Mouse (Mus musculus) small intestine, adult 2 months (tissue): ENCODE measurements around the gene Rap1a. TPM values are rescaled to one million over a fixed set of nuclear protein-coding genes. Genes with fewer than 3 reads are reported as not detected.

Experiments
- H3K27ac ChIP-seq: fragments of 200-500 bp; 2 replicates; pipeline ENCODE4 v1.5.1; 2012; ENCODE audit warnings: low read depth, low read length, control low read depth, inconsistent platforms; ENCODE audit not compliant: insufficient read depth
- H3K27me3 ChIP-seq: fragments of 200-500 bp; 2 replicates; pipeline ENCODE4 v1.6.1; 2012; ENCODE audit warnings: mild to moderate bottlenecking, moderate library complexity, low read length, inconsistent platforms; ENCODE audit not compliant: control insufficient read depth, insufficient read depth
- H3K36me3 ChIP-seq: fragments of 200-500 bp; 2 replicates; pipeline ENCODE4 v1.6.1; 2012; ENCODE audit warnings: mild to moderate bottlenecking, low read length, control low read depth, inconsistent platforms; ENCODE audit not compliant: control insufficient read depth, insufficient read depth
- H3K4me1 ChIP-seq: fragments of 200-500 bp; 2 replicates; pipeline ENCODE4 v1.6.1; 2012; ENCODE audit warnings: low read length, inconsistent platforms, mixed read lengths; ENCODE audit not compliant: control insufficient read depth, insufficient read depth, insufficient read length
- H3K4me3 ChIP-seq: fragments of 200-500 bp; 2 replicates; pipeline ENCODE4 v1.5.1; 2012; ENCODE audit warnings: low read depth, mild to moderate bottlenecking, control low read depth, inconsistent platforms, low read length, moderate library complexity
- CTCF ChIP-seq: fragments of 200-500 bp; IDR thresholded peaks from 2 replicates; pipeline ENCODE4 v1.5.1; 2012; ENCODE audit warnings: low read depth, mild to moderate bottlenecking, control low read depth, inconsistent platforms, low read length, moderate library complexity, mixed read lengths; ENCODE audit not compliant: insufficient replicate concordance, insufficient read length; ENCODE audit errors: extremely low read depth
- POLR2A ChIP-seq: fragments of 200-500 bp; IDR thresholded peaks from 2 replicates; pipeline ENCODE4 v1.6.1; 2012; ENCODE audit warnings: low read depth, mild to moderate bottlenecking, control low read depth, inconsistent platforms, low read length, moderate library complexity
- WGBS: fragments of 180-500 bp; shearing (Covaris S2); methylation state at CpG from one replicate; pipeline ENCODE4 v1.1.7; 2018; 5-methylcytosine and 5-hydroxymethylcytosine counted together
- polyA plus RNA-seq: library from polyadenylated mRNA; depleted of rRNA; stranded (reverse); fragments of >200 nt; gene quantifications from 2 replicates; pipeline ENCODE4 v1.2.3, GENCODE M21; 2012

Gene Rap1a
- polyA plus RNA-seq, 1 experiment = 0.89 TPM

- H3K4me1 ChIP-seq = 0 out of 2 replicates have a peak, but pooled peaks cover 2% of the 10 kb centered on the region
- 65% methylated on average over 7 of the region's 7 CpGs for WGBS
- H3K27me3 ChIP-seq = no peaks in the 10 kb centered on the region
- no peaks in the 10 kb centered on the region for H3K36me3 ChIP-seq
- TF ChIP-seq POLR2A (no peak), CTCF (no peak)
- peak overlapping the region; percentile 24 for H3K27ac ChIP-seq
- H3K4me3 ChIP-seq = no peak overlapping the region
Measured at GRCm38 (mm10) chr3:105825501-105826161, 24.5 kb upstream of the Rap1a start.

DNA sequence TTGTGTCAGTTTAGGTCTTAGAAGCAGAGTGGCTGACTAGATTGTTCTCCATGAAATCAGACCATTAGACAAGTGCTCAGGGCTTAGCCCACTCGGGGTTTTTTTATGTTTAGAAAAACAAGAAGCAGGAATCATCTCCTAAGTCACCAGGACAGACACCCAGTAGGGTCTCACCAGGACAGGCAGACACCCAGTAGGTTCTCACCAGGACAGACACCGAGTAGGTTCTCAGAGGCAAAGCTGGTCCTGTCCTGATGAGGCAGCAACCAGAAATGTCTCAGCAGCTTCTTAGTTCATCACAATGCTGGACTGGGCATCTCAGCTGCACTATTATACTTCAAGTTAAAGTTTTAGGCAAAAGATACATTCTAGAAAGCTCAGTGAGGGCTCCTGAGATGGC lies 23.6 kb upstream of the Rap1a start:
- Histone ChIP-seq H3K27me3 (no peaks in the 10 kb centered on the region), H3K27ac (peak overlapping the region; percentile 36; the same call in 1 of the 2 replicates), H3K36me3 (no peaks in the 10 kb centered on the region), H3K4me3 (no peak overlapping the region), H3K4me1 (0 out of 2 replicates have a peak, but pooled peaks cover 2% of the 10 kb centered on the region)
- TF ChIP-seq POLR2A (no peak), CTCF (no peak)
- WGBS = 56% methylated on average over 2 of the region's 2 CpGs

DNA sequence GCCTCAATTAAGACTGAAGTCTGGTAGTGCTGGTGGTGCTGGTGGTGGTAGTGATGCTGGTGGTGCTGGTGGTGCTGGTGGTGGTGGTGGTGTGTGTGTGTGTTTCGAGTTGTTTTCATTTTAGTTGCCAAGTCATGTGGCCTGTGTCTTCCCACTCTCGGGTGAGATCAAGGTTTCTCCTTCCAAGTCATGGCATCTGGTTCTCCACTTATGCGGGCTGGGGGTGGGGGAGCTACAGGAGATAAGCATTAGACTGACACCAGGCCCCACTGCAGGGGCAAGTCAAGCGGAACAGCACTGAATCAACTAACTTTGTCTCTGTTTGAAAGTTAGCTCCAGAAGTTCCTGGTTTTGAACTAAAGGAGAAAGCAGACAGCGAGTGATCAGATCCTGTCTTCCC lies 23.0 kb upstream of the Rap1a start:
- WGBS = 69% methylated on average over 5 of the region's 5 CpGs

GRCm38 (mm10) chr3:105823609-105824008 lies 22.5 kb upstream of the Rap1a start:
- H3K36me3 ChIP-seq = no peaks in the 10 kb centered on the region
- no peaks in the 10 kb centered on the region for H3K27me3 ChIP-seq
- no peak for TF ChIP-seq CTCF
- TF ChIP-seq POLR2A = no peak
- H3K4me1 ChIP-seq = 0 out of 2 replicates have a peak, but pooled peaks cover 2% of the 10 kb centered on the region
- H3K4me3 ChIP-seq = no peak overlapping the region
- no peak overlapping the region for H3K27ac ChIP-seq

More for the DNA sequence above, 23.0 kb upstream of the Rap1a start:
- Histone ChIP-seq H3K36me3 (no peaks in the 10 kb centered on the region), H3K27ac (no peak overlapping the region), H3K4me1 (0 out of 2 replicates have a peak, but pooled peaks cover 2% of the 10 kb centered on the region), H3K27me3 (no peaks in the 10 kb centered on the region), H3K4me3 (no peak overlapping the region)
- TF ChIP-seq CTCF = no peak
- no peak for TF ChIP-seq POLR2A

DNA sequence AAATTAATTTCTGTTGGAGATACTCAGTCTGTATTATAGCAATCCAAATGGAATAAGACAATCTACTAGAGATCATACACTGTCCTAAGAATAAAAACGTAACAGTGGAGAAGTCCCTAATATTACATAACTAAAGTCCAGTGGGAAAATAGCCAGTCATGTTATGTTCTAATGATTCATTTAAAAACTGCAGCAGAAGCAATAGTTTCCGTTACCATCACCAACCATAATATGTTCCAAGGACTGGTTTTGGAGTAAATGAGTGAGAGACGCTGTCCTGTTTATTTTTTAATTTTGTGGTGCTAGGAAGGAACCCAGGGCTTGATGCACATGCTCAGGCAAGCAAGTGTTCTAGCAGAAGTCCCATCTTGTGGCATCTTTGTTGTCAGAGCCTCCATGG lies 20.4 kb upstream of the Rap1a start:
- H3K27ac ChIP-seq = no peak overlapping the region
- WGBS = 87% methylated on average over 3 of the region's 3 CpGs
- H3K4me1 ChIP-seq = peaks cover 2% of the 10 kb centered on the region; the same call in 1 of the 2 replicates
- H3K36me3 ChIP-seq = no peaks in the 10 kb centered on the region
- no peaks in the 10 kb centered on the region for H3K27me3 ChIP-seq
- H3K4me3 ChIP-seq = no peak overlapping the region
- no peak for TF ChIP-seq CTCF
- TF ChIP-seq POLR2A = no peak

DNA sequence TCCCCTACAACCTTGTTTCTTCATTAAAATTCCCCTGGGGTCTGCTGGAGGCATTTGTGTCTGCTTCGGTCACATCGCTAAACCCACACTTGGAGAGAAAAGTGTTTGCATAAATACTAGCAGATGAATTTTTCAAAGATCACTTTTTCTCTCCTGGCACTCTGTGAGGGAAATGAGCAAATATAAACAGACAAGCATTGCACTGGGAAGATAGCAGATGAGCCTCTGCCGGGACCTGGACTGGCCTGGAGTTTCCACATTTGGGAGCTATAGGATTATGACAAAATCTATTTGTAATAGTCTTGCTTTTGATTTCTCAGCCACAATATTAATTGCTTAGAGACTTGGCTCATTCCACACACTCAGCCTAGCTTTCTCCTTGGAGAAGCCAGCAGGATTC lies 19.1 kb upstream of the Rap1a start:
- peaks cover 4% of the 10 kb centered on the region for H3K4me1 ChIP-seq
- H3K27ac ChIP-seq = no peak overlapping the region
- TF ChIP-seq POLR2A (no peak), CTCF (no peak)
- 73% methylated on average over 3 of the region's 3 CpGs for WGBS
- no peaks in the 10 kb centered on the region for H3K27me3 ChIP-seq
- H3K36me3 ChIP-seq = no peaks in the 10 kb centered on the region
- H3K4me3 ChIP-seq = no peak overlapping the region

- WGBS = 54% methylated on average over 6 of the region's 6 CpGs
- H3K27me3 ChIP-seq = no peaks in the 10 kb centered on the region
- no peak for TF ChIP-seq CTCF
- TF ChIP-seq POLR2A = no peak
- no peak overlapping the region for H3K4me3 ChIP-seq
- H3K4me1 ChIP-seq = peaks cover 2% of the 10 kb centered on the region
- no peaks in the 10 kb centered on the region for H3K36me3 ChIP-seq
- H3K27ac ChIP-seq = peak overlapping the region; percentile 21
Measured at GRCm38 (mm10) chr3:105818130-105819004, 17.2 kb upstream of the Rap1a start.
